Mouse (Mus musculus) kidney, embryonic 16.5 days (tissue): ENCODE measurements around the gene Tmem217. TPM values are rescaled to one million over a fixed set of nuclear protein-coding genes. Genes with fewer than 3 reads are reported as not detected.
"Not testable (repeated sequence)": the region's sequence is repeated elsewhere in the genome, so short reads cannot be mapped to it uniquely, and the experiment has no call there.

Source experiments
- ATAC-seq: fragments of 200-750 bp; cut with Nextera tagmentation; 2 replicates; pipeline ENCODE4 v1.8.0; 2017; ENCODE audit warnings: moderate TSS enrichment; ENCODE audit not compliant: low FRiP score, low TSS enrichment
- H3K27ac ChIP-seq: fragments of 300-500 bp; sonication (generic); 2 replicates; pipeline ENCODE4 v1.5.1; 2014; ENCODE audit warnings: low read length
- H3K27me3 ChIP-seq: fragments of 300-500 bp; sonication (generic); 2 replicates; pipeline ENCODE4 v1.6.1; 2014; ENCODE audit warnings: low read length, control low read depth, mixed read lengths; ENCODE audit not compliant: insufficient read depth
- H3K36me3 ChIP-seq: fragments of 300-500 bp; sonication (generic); 2 replicates; pipeline ENCODE4 v1.6.1; 2014; ENCODE audit warnings: low read length, control low read depth, mixed read lengths; ENCODE audit not compliant: insufficient read depth
- H3K4me1 ChIP-seq: fragments of 300-500 bp; sonication (generic); 2 replicates; pipeline ENCODE4 v1.6.1; 2014; ENCODE audit warnings: low read length, control low read depth, mixed read lengths; ENCODE audit not compliant: insufficient read depth
- H3K4me2 ChIP-seq: fragments of 300-500 bp; sonication (generic); replicated peaks from 2 replicates; pipeline ENCODE4 v1.6.1; 2014; ENCODE audit warnings: low read depth, low read length
- H3K4me3 ChIP-seq: fragments of 300-500 bp; sonication (generic); 2 replicates; pipeline ENCODE4 v1.5.1; 2014; ENCODE audit warnings: mild to moderate bottlenecking, low read length
- H3K9ac ChIP-seq: fragments of 300-500 bp; sonication (generic); replicated peaks from 2 replicates; pipeline ENCODE4 v1.6.1; 2014; ENCODE audit warnings: low read length
- H3K9me3 ChIP-seq: fragments of 300-500 bp; sonication (generic); 2 replicates; pipeline ENCODE4 v1.6.1; 2016; ENCODE audit warnings: low read length, control low read depth
- WGBS: fragments of 180-500 bp; shearing (Covaris S2); extraction: QIAGEN DNeasy Blood & Tissue Kit; methylation state at CpG from one replicate; pipeline ENCODE4 v1.1.7; 2014; 5-methylcytosine and 5-hydroxymethylcytosine counted together
- polyA plus RNA-seq: library from polyadenylated mRNA; unstranded; fragments of >200 nt; fragmentation: Nextera tagmentation; extraction: Ambion mirVana; gene quantifications from 2 replicates; pipeline ENCODE4 v1.2.1, GENCODE M21; 2015

Tmem217 gene
- polyA plus RNA-seq, 1 experiment from 2014 or later, result 0.79 TPM

- no peak for ATAC-seq
- Histone ChIP-seq H3K36me3 (no peaks in the 10 kb centered on the region), H3K9me3 (no peaks in the 10 kb centered on the region), H3K4me2 (no peak overlapping the region), H3K4me1 (0 out of 2 replicates have a peak, but pooled peaks cover 4% of the 10 kb centered on the region), H3K9ac (no peak overlapping the region), H3K4me3 (no peak overlapping the region), H3K27ac (no peak overlapping the region), H3K27me3 (no peaks in the 10 kb centered on the region)
- WGBS, result 75% methylated on average over 8 of the region's 8 CpGs
Measured at GRCm38 (mm10) chr17:29540426-29540825, 11.8 kb downstream of the Tmem217 start.

DNA sequence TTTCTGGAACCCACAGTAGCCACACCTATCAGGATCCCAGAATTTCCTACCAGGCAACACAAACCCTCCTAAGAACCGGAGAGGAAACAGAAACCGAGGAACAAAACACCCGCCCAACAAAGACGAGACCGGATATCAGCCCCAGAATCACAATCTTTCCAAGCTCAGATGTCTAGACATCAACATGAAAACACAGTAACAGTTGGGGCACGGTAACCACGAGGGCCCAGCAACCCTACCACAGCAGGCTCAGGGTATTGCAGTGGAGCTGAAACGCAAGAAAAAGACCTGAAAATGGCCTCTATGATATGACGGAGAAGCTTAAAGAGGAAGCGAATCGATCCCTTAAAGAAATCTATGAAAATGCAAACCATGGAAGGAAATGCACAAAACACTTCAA is 18.3 kb downstream of the Tmem217 start:
- Histone ChIP-seq H3K4me1 (peaks cover 6% of the 10 kb centered on the region; the same call in 1 of the 2 replicates), H3K9me3 (no peaks in the 10 kb centered on the region), H3K9ac (no peak overlapping the region), H3K36me3 (no peaks in the 10 kb centered on the region), H3K27me3 (no peaks in the 10 kb centered on the region), H3K27ac (no peak overlapping the region), H3K4me3 (no peak overlapping the region), H3K4me2 (no peak overlapping the region)
- 88% methylated on average over 11 of the region's 11 CpGs for WGBS
- no peak for ATAC-seq

GRCm38 (mm10) chr17:29531757-29532384 is 20.3 kb downstream of the Tmem217 start:
- WGBS, result 48% methylated on average over 10 of the region's 10 CpGs
- peaks cover 6% of the 10 kb centered on the region; the same call in 1 of the 2 replicates for H3K4me1 ChIP-seq
- H3K27ac ChIP-seq, result no peak overlapping the region
- H3K9ac ChIP-seq, result no peak overlapping the region
- H3K9me3 ChIP-seq, result no peaks in the 10 kb centered on the region
- no peaks in the 10 kb centered on the region for H3K27me3 ChIP-seq
- 0 out of 2 replicates have a peak, but pooled peaks have one; percentile 27 for ATAC-seq
- H3K4me3 ChIP-seq, result no peak overlapping the region
- no peaks in the 10 kb centered on the region for H3K36me3 ChIP-seq
- no peak overlapping the region for H3K4me2 ChIP-seq

GRCm38 (mm10) chr17:29531278-29531677 is 20.9 kb downstream of the Tmem217 start:
- H3K4me1 ChIP-seq, result peaks cover 6% of the 10 kb centered on the region; the same call in 1 of the 2 replicates
- 77% methylated on average over 9 of the region's 9 CpGs for WGBS
- no peak for ATAC-seq
- H3K27ac ChIP-seq, result no peak overlapping the region
- H3K9ac ChIP-seq, result no peak overlapping the region
- H3K9me3 ChIP-seq, result no peaks in the 10 kb centered on the region
- no peaks in the 10 kb centered on the region for H3K27me3 ChIP-seq
- no peaks in the 10 kb centered on the region for H3K36me3 ChIP-seq
- H3K4me2 ChIP-seq, result no peak overlapping the region
- H3K4me3 ChIP-seq, result no peak overlapping the region

DNA sequence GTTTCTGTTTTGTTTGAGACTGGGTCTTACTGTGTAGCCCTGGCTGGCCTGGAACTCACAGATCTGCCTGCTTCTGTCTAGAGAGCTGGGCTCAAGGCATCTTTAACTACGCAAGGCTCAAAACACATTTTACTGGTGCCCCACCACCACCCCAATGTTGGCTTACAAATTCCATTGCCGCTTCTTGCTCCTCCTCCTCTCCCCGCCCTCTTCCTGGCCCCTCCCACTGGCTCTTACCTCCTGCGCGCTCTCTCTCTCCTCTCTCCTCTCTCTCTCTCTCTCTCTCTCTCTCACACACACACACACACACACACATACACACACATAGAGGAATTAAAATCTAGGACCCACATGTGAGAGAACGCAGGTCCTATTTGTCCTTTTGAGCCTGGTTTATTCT is 21.7 kb downstream of the Tmem217 start:
- Histone ChIP-seq H3K4me2 (no peak overlapping the region), H3K4me1 (peaks cover 6% of the 10 kb centered on the region; the same call in 1 of the 2 replicates), H3K36me3 (no peaks in the 10 kb centered on the region), H3K9ac (no peak overlapping the region), H3K27me3 (no peaks in the 10 kb centered on the region), H3K4me3 (no peak overlapping the region), H3K9me3 (peaks cover 5% of the 10 kb centered on the region), H3K27ac (no peak overlapping the region)
- WGBS, result 81% methylated on average over 6 of the region's 6 CpGs
- no peak for ATAC-seq

- H3K4me3 ChIP-seq, result no peak overlapping the region
- WGBS, result 78% methylated on average over 8 of the region's 8 CpGs
- no peak overlapping the region for H3K27ac ChIP-seq
- H3K9ac ChIP-seq, result no peak overlapping the region
- H3K36me3 ChIP-seq, result no peaks in the 10 kb centered on the region
- no peaks in the 10 kb centered on the region for H3K27me3 ChIP-seq
- ATAC-seq, result no peak
- peaks cover 8% of the 10 kb centered on the region for H3K9me3 ChIP-seq
- H3K4me2 ChIP-seq, result no peak overlapping the region
- peaks cover 6% of the 10 kb centered on the region; the same call in 1 of the 2 replicates for H3K4me1 ChIP-seq
Measured at GRCm38 (mm10) chr17:29528568-29529187, 23.5 kb downstream of the Tmem217 start.

- no peak overlapping the region for H3K9ac ChIP-seq
- H3K4me3 ChIP-seq, result no peak overlapping the region
- 79% methylated on average over 2 of the region's 2 CpGs for WGBS
- no peaks in the 10 kb centered on the region for H3K27me3 ChIP-seq
- no peak overlapping the region for H3K4me2 ChIP-seq
- H3K36me3 ChIP-seq, result no peaks in the 10 kb centered on the region
- H3K9me3 ChIP-seq, result peaks cover 8% of the 10 kb centered on the region
- no peaks in the 10 kb centered on the region for H3K4me1 ChIP-seq
- no peak for ATAC-seq
- H3K27ac ChIP-seq, result no peak overlapping the region
Measured at GRCm38 (mm10) chr17:29525613-29526012, 26.6 kb downstream of the Tmem217 start.

GRCm38 (mm10) chr17:29519731-29520130 is 32.5 kb downstream of the Tmem217 start:
- WGBS, result 74% methylated on average over 8 of the region's 8 CpGs
- no peak for ATAC-seq
- Histone ChIP-seq H3K9me3 (no peaks in the 10 kb centered on the region), H3K27me3 (no peaks in the 10 kb centered on the region), H3K36me3 (no peaks in the 10 kb centered on the region), H3K4me1 (no peaks in the 10 kb centered on the region), H3K9ac (no peak overlapping the region), H3K27ac (no peak overlapping the region), H3K4me3 (no peak overlapping the region), H3K4me2 (no peak overlapping the region)

GRCm38 (mm10) chr17:29518665-29519064 is 33.5 kb downstream of the Tmem217 start:
- H3K9ac ChIP-seq, H3K4me1 ChIP-seq, H3K36me3 ChIP-seq, ATAC-seq, H3K27ac ChIP-seq, H3K4me3 ChIP-seq, H3K27me3 ChIP-seq, H3K4me2 ChIP-seq, H3K9me3 ChIP-seq: not testable (repeated sequence)
- 89% methylated on average over 5 of the region's 5 CpGs for WGBS

DNA sequence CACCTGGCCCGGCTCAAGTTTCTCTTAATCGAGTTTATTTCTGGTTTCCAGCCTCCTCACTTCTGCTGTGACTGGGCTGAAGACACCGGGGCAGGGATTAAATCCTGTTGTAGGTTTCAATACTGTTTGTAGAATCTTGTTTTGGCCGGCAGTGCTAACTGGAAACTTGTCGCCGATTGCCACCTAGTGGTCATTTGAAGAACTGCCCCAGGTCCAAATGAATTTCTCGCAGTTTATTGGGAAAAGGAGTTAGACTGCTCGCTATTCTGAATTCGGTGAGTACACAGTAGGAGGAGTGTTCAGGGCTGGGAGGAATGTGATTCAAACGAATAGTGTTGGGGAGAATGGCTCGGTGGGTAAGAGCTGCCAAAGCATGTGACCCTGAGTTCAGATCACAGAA is 37.8 kb downstream of the Tmem217 start:
- H3K4me3 ChIP-seq, result no peak overlapping the region
- no peaks in the 10 kb centered on the region for H3K9me3 ChIP-seq
- H3K9ac ChIP-seq, result no peak overlapping the region
- H3K27me3 ChIP-seq, result no peaks in the 10 kb centered on the region
- H3K4me1 ChIP-seq, result peaks cover 3% of the 10 kb centered on the region; the same call in 1 of the 2 replicates
- H3K4me2 ChIP-seq, result no peak overlapping the region
- 0 out of 2 replicates have a peak, but pooled peaks have one; percentile 40 for ATAC-seq
- H3K36me3 ChIP-seq, result no peaks in the 10 kb centered on the region
- H3K27ac ChIP-seq, result no peak overlapping the region
- WGBS, result 2% methylated on average over 11 of the region's 11 CpGs
